Mouse (Mus musculus) midbrain, embryonic 10.5 days (tissue): ENCODE measurements around the gene Alg9. TPM values are rescaled to one million over a fixed set of nuclear protein-coding genes. Genes with fewer than 3 reads are reported as not detected.

Experiments
- DNase-seq: peaks from one replicate; pipeline ENCODE4 v3.0.0-alpha.2; 2017; ENCODE audit warnings: low spot score
- H3K27ac ChIP-seq: fragments of 300-500 bp; sonication (generic); replicated peaks from 2 replicates; pipeline ENCODE4 v1.5.1; 2016; ENCODE audit warnings: mild to moderate bottlenecking
- H3K27me3 ChIP-seq: fragments of 300-500 bp; sonication (generic); 2 replicates; pipeline ENCODE4 v1.6.1; 2016; ENCODE audit warnings: low read depth, mild to moderate bottlenecking; ENCODE audit not compliant: poor library complexity, severe bottlenecking
- H3K36me3 ChIP-seq: fragments of 300-500 bp; sonication (generic); 2 replicates; pipeline ENCODE4 v1.6.1; 2016; ENCODE audit warnings: mild to moderate bottlenecking, moderate library complexity
- H3K4me1 ChIP-seq: fragments of 300-500 bp; sonication (generic); 2 replicates; pipeline ENCODE4 v1.6.1; 2016
- H3K4me3 ChIP-seq: fragments of 300-500 bp; sonication (generic); 2 replicates; pipeline ENCODE4 v1.5.1; 2016; ENCODE audit warnings: mild to moderate bottlenecking, moderate library complexity
- H3K9me3 ChIP-seq: fragments of 300-500 bp; sonication (generic); replicated peaks from 2 replicates; pipeline ENCODE4 v1.6.1; 2016; ENCODE audit warnings: mild to moderate bottlenecking
- WGBS: fragments of 180-500 bp; shearing (Covaris S2); methylation state at CpG from one replicate; pipeline ENCODE4 v1.1.7; 2016; 5-methylcytosine and 5-hydroxymethylcytosine counted together
- polyA plus RNA-seq: library from polyadenylated mRNA; unstranded; fragments of >200 nt; fragmentation: Nextera tagmentation; extraction: Ambion mirVana; gene quantifications from 2 replicates; pipeline ENCODE4 v1.2.1, GENCODE M21; 2016

Gene Alg9
- polyA plus RNA-seq, 1 experiment from 2014 or later, result 38.1 TPM

DNA sequence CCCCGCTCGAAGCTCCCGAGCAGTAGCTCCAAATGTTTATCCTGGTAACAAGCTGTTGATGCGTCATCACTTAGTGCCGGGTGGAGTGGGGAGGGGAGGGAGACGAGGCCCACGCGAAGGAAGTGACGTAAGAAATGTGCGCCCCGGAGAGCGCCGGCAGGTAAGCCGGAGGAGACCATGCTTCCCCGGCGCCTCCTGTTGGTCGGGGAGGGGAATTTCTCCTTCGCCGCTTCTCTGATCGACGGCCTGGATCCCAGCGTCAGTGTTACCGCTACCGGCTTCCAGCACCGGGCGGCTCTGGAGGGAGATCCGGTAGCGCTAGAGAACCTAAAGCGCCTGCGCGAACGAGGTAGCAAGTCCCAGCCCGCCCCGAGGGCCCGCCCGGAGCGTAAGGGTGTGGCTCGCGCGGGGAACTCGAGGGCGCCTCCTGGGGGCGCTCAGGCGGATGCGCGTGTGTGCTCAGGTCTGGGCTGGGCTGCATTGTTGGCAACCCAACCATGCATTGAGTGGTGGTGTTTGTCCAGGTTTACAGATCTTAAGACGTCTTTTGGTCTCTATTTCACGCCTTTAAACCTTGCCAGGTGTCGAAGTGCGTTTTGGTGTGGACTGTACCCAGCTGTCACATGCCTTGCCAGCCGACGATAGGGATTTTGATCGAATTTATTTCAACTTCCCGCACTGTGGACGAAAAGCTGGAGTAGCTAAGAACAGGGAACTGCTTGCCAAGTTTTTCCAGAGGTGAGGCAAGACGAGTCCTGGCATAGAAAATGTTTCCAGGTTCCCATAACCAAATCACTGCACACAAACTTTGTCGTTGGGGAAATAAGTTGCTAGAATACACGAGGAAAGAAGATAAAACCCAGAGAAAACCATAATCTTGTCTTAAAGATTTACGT lies 6.5 kb upstream of the Alg9 start, which contains the start of gene Fdxacb1:
Gene Fdxacb1 (plus strand): TSS at position 130 of the 896 bp plus-strand sequence.
- Histone ChIP-seq H3K27ac (peak within 1 kb of the TSS; percentile 93), H3K36me3 (peaks cover 12% of the 10 kb centered on the region; the same call in 1 of the 2 replicates)
- WGBS, result 6% methylated on average over 59 of the region's 59 CpGs

DNA sequence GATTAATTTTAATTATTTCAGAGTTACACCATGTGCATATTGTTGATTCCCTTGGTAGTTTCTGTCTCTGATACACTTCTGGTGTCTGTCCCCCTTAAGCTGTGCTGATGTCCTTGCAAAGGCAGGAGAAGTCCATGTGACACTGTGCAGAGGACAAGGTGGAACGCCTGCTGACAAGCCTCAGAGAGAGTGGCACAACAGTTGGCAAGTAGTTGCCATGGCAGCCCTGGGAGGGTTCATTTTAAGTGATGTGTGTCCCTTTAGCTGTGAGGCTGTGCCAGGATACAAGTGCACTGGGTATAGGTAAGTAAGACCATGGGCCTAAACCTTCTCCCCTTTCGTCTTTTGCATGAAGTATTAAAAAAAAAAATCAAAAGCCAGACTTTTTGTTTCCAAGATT lies 4.8 kb upstream of the Alg9 start:
- Histone ChIP-seq H3K36me3 (peaks cover 12% of the 10 kb centered on the region; the same call in 1 of the 2 replicates), H3K9me3 (no peaks in the 10 kb centered on the region), H3K4me3 (no peak overlapping the region), H3K4me1 (peaks cover 28% of the 10 kb centered on the region), H3K27ac (no peak overlapping the region), H3K27me3 (no peaks in the 10 kb centered on the region)
- 86% methylated on average over 2 of the region's 2 CpGs for WGBS
- no peak for DNase-seq

More for the DNA sequence above, 6.5 kb upstream of the Alg9 start, which contains the start of gene Fdxacb1:
- Histone ChIP-seq H3K4me1 (peaks cover 18% of the 10 kb centered on the region), H3K9me3 (no peaks in the 10 kb centered on the region), H3K27me3 (no peaks in the 10 kb centered on the region), H3K4me3 (peak within 1 kb of the TSS; percentile 76)
- DNase-seq, result peak; percentile 97

DNA sequence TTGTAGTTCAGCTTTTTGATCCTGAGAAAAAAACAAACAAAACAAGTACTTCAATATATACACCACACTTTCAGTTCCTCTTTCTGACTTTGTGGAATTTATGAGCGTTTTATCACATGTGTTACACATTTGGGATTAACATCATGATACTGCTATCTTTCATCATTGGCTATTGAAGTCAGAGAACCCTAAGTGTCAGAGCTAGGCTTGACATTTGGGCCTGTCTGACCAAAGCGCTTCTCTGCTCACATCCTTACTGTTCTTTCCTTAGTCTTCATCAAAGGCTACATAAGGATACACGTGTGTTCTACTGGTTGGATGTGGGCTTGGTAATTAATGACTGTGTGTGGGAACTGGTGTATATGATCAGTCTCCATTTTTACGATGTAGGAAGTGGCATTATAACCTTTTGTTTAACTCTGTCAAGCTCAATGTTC lies 775 bp upstream of the Alg9 start:
- DNase-seq, result no peak
- Histone ChIP-seq H3K27ac (no peak overlapping the region), H3K9me3 (no peaks in the 10 kb centered on the region), H3K27me3 (no peaks in the 10 kb centered on the region), H3K4me1 (peaks cover 27% of the 10 kb centered on the region), H3K36me3 (peaks cover 26% of the 10 kb centered on the region), H3K4me3 (peak overlapping the region; percentile 96; the same call in 1 of the 2 replicates)
- WGBS, result 81% methylated on average over 4 of the region's 4 CpGs

DNA sequence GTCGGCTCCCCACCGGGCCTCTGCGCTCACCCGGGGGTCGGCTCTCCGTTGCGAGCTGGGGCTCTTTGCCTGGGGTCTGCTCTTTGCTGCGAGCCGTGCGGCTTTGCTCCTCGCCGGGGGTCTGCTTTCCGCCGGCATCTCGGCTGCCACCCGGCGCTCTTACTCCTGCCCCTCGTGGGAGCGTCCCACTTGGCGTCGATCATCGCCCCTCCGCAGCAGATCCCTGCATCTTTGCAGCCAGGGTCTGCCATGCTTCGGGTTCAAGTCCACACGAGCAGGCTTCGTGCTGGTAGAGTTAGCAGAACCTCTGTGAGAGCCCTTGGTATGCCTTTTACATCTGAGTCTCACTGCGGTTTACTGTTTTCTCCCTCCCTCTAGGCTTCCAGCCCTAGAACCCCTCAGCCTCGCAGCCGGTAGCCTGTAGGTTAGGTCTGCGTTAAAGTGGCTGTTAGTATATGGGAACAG lies 875 bp downstream of the Alg9 start:
- Histone ChIP-seq H3K27me3 (no peaks in the 10 kb centered on the region), H3K4me3 (peak overlapping the region; percentile 96), H3K4me1 (peaks cover 24% of the 10 kb centered on the region), H3K27ac (peak overlapping the region; percentile 93), H3K9me3 (no peaks in the 10 kb centered on the region), H3K36me3 (peaks cover 42% of the 10 kb centered on the region)
- WGBS, result under 1% methylated on average over 28 of the region's 30 CpGs
- DNase-seq, result no peak

DNA sequence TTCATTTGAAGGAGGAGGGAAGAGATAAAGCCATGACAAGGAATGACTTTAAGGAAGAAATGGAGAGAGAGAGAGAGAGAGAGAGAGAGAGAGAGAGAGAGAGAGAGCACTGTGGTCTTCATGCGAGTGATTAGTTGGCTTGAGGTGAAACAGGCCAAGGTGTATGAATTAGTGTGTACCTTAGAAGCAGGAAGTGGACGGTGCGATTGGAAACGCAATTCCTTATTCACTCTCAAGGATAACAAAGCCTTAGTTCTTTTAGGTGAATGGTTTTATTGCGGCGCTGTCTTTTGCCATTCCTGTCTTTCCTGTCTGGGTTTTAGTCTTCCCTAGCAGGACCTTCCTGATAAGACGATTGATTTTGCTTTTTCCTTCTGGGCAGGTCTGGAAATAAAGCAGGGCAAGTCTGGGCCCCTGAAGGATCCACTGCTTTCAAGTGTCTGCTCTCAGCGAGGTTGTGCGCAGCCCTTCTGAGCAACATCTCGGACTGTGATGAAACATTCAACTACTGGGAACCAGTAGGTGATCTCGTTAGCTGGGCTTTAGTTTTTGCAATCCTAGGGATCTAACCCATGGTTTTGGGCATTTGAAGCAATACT lies 1.4 kb downstream of the Alg9 start:
- peak overlapping the region; percentile 93 for H3K27ac ChIP-seq

DNA sequence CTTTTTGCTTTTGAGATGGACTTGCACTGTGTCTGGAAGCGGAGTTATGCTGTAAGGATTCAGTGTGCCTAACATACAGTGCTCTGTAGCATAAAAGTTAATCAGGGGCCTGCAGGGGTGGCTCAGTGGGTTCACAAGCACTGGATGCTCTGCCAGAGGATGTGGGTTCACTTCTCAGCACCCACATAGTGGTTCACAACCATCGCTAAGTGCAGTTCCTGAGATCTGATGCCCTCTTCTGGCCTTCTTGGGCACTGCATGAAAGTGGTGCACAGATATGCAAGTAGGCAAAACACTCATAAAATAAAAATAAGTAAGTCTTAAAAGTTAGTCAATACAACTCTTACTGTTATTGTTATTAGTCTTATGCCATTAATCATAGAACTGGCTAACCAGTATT lies 7.3 kb downstream of the Alg9 start:
- no peaks in the 10 kb centered on the region for H3K9me3 ChIP-seq
- WGBS, result 70% methylated on average over 2 of the region's 2 CpGs
- no peaks in the 10 kb centered on the region for H3K4me1 ChIP-seq
- DNase-seq, result peak; percentile 29
- H3K4me3 ChIP-seq, result no peak overlapping the region
- no peaks in the 10 kb centered on the region for H3K27me3 ChIP-seq
- peaks cover 91% of the 10 kb centered on the region for H3K36me3 ChIP-seq
- H3K27ac ChIP-seq, result no peak overlapping the region

More for the DNA sequence above, 1.4 kb downstream of the Alg9 start:
- no peaks in the 10 kb centered on the region for H3K9me3 ChIP-seq
- H3K4me1 ChIP-seq, result peaks cover 24% of the 10 kb centered on the region
- peak overlapping the region; percentile 96 for H3K4me3 ChIP-seq
- no peak for DNase-seq
- no peaks in the 10 kb centered on the region for H3K27me3 ChIP-seq
- H3K36me3 ChIP-seq, result peaks cover 48% of the 10 kb centered on the region
- WGBS, result 75% methylated on average over 11 of the region's 11 CpGs

DNA sequence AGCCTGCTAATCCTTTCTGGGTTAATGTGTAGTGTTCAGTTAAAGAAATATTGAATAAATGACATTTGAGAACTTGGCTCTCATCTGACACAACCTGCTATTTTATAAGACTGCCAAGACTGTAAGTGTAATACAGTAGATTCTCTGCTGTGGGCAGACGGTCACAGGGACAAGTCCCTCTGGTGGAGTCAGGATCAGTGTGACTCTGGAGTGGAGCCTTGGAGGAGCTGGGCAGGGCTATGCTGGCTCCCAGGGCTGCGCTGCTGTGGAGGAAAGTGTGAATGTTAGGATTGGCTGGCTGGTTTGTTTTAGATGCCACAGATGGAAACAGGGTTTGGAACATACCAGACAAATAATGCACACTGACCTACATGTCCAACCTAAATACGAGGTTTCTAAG lies 20.4 kb downstream of the Alg9 start:
- Histone ChIP-seq H3K27ac (no peak overlapping the region), H3K4me3 (no peak overlapping the region), H3K4me1 (no peaks in the 10 kb centered on the region), H3K27me3 (no peaks in the 10 kb centered on the region), H3K36me3 (peaks cover 46% of the 10 kb centered on the region), H3K9me3 (no peaks in the 10 kb centered on the region)
- 94% methylated on average over 3 of the region's 3 CpGs for WGBS
- DNase-seq, result no peak

DNA sequence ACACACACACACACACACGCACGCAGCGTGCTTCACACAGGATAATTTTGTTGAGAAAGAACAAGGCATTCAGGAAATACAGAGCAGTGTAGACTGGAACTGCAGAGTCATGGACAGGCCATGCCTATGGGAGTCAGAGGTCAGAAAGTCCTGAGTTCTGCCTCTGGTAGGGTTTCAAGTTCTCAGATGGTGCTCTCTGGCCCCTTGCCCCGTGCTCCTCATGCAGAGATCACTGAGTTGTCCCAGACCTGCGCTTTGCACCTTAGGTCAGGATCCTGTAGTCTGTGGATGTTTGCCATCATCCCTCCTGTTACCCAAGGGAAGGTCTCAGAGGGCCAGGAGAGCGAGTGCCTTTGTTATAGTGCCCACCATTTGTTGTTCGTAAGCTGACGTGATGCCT lies 22.0 kb downstream of the Alg9 start:
- Histone ChIP-seq H3K4me1 (no peaks in the 10 kb centered on the region), H3K27ac (no peak overlapping the region), H3K27me3 (no peaks in the 10 kb centered on the region), H3K36me3 (peaks cover 42% of the 10 kb centered on the region), H3K9me3 (no peaks in the 10 kb centered on the region), H3K4me3 (no peak overlapping the region)
- 91% methylated on average over 8 of the region's 8 CpGs for WGBS
- no peak for DNase-seq

DNA sequence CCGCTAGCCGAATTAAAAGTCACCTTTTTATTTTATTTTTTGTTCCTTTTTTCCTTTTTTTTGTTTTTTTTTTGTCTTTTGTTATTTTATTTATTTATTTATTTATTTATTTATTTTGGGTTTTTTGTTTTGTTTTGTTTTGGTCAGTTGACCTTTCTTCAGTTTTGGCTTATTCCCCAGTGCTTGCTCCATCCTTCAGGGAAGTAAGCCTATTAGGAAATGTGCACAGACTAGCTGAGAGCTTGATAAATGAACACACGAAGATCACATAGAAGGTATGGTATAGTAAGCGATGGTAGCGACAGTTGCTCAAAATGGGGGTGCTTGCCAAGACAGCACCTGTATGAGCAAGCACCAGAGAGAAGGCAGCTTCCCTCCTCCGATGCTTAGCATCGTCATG lies 22.8 kb downstream of the Alg9 start:
- 96% methylated on average over 7 of the region's 7 CpGs for WGBS
- Histone ChIP-seq H3K27me3 (no peaks in the 10 kb centered on the region), H3K27ac (no peak overlapping the region), H3K4me3 (no peak overlapping the region), H3K36me3 (peaks cover 42% of the 10 kb centered on the region), H3K4me1 (no peaks in the 10 kb centered on the region), H3K9me3 (no peaks in the 10 kb centered on the region)
- no peak for DNase-seq

DNA sequence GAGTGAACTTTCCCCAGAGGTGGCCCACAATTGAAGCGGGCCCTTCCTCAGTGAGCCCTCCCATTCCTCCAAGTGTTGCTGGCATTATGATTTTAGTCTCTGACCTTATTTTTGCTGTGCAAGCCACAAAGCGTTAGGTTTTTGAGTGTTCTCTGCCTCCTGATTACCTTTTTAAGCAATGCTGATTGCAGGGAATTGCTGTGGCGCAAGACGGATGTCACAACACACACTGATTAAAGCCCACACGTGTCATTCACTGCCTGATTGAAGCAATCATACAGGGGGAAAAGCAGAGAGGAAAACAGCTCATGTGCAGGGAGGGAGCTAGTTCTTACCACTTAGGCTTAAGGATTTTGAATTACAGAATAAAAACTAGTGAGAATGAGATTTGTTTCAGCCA lies 23.5 kb downstream of the Alg9 start:
- WGBS, result 92% methylated on average over 5 of the region's 5 CpGs
- H3K36me3 ChIP-seq, result peaks cover 44% of the 10 kb centered on the region

DNA sequence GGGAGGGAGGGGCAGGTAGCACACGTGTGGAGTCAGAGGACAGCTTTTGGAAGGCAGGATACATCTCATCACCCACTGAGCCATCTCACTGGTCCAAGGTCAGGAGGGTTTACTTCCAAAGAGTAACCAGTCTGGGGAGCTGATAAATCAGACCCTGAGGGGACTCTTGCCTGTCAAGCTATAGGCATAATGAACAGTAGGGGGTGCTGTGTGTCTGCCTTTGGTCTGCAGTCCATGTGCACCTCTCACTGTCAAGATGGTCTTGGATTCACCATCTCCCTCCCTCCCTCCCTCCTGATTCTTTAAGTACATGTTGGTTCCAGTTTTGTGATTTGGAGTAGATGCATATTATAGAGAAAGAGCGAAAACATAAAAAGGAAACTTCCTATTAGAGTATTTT lies 26.2 kb downstream of the Alg9 start:
- WGBS, result 58% methylated on average over 2 of the region's 2 CpGs
- DNase-seq, result no peak
- H3K4me1 ChIP-seq, result no peaks in the 10 kb centered on the region
- H3K36me3 ChIP-seq, result peaks cover 62% of the 10 kb centered on the region
- H3K9me3 ChIP-seq, result no peaks in the 10 kb centered on the region
- H3K4me3 ChIP-seq, result no peak overlapping the region
- H3K27ac ChIP-seq, result no peak overlapping the region
- no peaks in the 10 kb centered on the region for H3K27me3 ChIP-seq

More for the DNA sequence above, 23.5 kb downstream of the Alg9 start:
- Histone ChIP-seq H3K4me3 (no peak overlapping the region), H3K27ac (no peak overlapping the region), H3K9me3 (no peaks in the 10 kb centered on the region), H3K27me3 (no peaks in the 10 kb centered on the region), H3K4me1 (no peaks in the 10 kb centered on the region)
- DNase-seq, result no peak

DNA sequence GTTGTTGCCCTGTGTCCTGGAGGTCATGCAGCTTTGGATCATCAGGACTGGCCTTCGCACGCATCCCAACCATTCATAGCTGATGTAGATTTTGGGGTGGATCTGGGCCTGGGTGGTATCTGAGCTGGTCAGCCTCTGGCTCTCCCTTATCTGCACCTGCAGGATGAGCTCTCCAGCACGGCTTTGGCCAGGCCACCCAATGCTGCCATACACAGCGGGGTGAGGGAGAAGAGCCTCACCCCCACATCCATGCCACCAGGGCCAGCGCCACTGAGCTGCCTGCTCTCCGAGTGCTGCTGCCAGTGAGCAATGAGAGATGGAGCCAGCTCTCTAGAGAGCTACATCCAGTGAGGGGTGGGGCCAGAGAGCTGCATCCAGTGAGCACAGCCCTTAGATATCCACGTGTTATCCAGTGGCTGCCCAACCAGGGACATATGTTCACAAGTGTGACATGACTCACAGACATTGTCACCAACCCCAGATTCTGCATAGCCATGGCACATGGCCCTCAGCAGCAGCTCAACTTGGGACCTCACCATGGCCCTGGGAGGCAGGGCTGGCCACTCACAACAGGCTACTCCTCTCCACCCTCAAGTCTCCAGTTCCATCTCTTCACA lies 28.3 kb downstream of the Alg9 start:
- 92% methylated on average over 7 of the region's 7 CpGs for WGBS
- Histone ChIP-seq H3K36me3 (peaks cover 81% of the 10 kb centered on the region), H3K4me1 (no peaks in the 10 kb centered on the region), H3K27me3 (no peaks in the 10 kb centered on the region), H3K9me3 (no peaks in the 10 kb centered on the region), H3K27ac (no peak overlapping the region; the same call in 1 of the 2 replicates), H3K4me3 (no peak overlapping the region)
- no peak for DNase-seq
